Mouse (Mus musculus): Measurements from ENCODE around the gene Prkaa2.

DNA sequence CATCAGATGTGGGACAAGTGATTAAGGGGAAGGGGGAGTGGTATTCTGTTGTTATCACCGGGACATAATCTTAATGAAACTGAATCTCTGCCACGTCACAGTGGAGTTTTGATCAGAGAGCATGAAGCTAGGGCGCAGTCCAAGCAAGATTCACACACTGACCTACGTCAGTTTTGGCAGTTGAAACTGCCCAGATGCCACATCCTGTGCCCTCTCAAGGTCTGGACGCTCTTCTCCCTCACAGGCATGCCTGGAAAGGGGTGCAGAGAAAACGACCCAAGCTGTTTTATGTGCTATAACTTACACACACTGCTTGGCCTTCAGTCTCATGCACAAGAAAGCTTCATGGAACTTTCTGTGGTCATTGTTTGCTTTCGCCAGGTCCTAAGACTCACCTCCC is 122.1 kb downstream of the Prkaa2 start:
- TF ChIP-seq CTCF (IDR thresholded peaks at IDR 0.05; ENCODE audit: control insufficient read depth, insufficient read depth, insufficient read length) = no peak
- TF ChIP-seq MAX (IDR thresholded peaks at IDR 0.05) = no peak
- TF ChIP-seq FOSL1 (IDR thresholded peaks at IDR 0.05; ENCODE audit: insufficient read depth, low read length, poor library complexity, severe bottlenecking) = no peak
- TF ChIP-seq USF1 (IDR thresholded peaks at IDR 0.05; ENCODE audit: low read depth) = no peak
- no peak for TF ChIP-seq CEBPB (IDR thresholded peaks at IDR 0.05; ENCODE audit: low read depth)

Data from C2C12 (cell line).